Mouse (Mus musculus) liver, adult 2 months (tissue): ENCODE results near the gene Rab3c.

Experiments
- CTCF ChIP-seq: fragments of 200-500 bp; IDR thresholded peaks from 2 replicates; pipeline ENCODE4 v1.5.1; 2011; ENCODE audit warnings: low read depth, low read length, control low read depth
- POLR2A ChIP-seq: fragments of 200-500 bp; IDR thresholded peaks from 2 replicates; pipeline ENCODE4 v1.6.1; 2011; ENCODE audit warnings: low read length, control low read depth; ENCODE audit not compliant: insufficient read depth; ENCODE audit errors: extremely low read depth

- TF ChIP-seq CTCF (no peak), POLR2A (no peak)
These were observed 242.3 kb downstream of the Rab3c start for GRCm38 (mm10) chr13:110038521-110038920.
